Mouse (Mus musculus): ENCODE measurements around the gene Srrt.
"Not testable (repeated sequence)": the region's sequence is repeated elsewhere in the genome, so short reads cannot be mapped to it uniquely, and the experiment has no call there.

Srrt gene

GRCm38 (mm10) chr5:137299240-137299639 lies 8.2 kb downstream of the Srrt start:
- no peak for DNase-seq (ENCODE audit: low read depth, low spot score)

DNA sequence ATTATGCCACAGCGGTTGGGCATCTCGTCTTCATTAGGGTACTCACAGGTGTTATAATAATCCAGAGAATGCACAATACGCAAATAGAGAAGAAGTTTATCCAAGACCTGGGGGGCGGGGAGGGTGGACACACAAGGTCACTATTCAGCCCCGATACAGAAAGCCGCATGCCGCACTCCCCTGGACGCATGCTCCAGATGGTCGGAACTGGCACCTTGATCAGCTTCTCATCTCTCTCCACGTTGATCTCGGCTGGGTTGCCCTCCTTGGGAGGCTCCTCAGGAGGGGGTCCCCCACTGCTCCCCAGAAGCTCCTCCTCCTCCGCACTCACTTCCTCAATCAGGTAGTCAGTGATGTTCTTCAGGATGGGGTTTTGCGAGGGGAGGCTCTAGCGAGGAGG lies 10.3 kb downstream of the Srrt start:
- no peak for DNase-seq (ENCODE audit: low read depth, low spot score)

DNA sequence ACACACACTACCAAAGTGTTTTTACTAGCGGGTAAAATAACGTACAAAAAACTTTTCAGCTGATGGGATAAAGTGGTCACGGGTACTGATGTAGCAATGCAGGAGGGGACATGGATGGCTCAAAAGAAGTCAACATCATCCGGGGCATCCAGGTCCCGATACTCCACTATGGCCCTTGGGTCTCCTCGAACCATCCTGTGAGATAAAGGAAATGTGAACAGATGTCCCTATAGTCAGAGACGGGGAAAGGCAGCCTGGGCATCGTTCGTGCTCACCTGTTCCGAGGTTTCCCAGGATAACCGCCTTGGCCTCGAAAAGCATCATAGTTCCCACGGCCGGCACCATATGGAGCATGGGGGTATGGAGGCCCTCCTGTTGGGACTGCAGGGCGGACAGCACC lies 11.8 kb downstream of the Srrt start:
- DNase-seq (ENCODE audit: low read depth, low spot score): no peak

DNA sequence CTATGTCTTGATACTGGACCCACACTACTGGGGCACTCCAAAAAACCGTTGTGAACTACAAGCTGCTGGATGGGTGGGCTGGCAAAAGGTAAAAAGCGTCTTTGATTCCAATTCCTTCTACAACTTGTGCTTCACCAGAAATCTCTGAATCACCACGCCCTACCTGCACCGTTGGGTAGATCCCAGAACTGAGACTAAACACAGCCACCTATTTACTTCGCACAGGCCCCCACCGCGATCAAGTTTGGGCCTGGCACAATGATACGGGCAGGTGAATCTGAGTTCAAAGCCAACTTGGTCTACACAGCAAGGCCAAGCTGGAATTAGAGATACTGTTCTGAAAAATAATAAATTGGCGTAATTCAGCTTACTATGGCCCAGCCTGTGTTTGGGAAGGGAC lies 12.2 kb downstream of the Srrt start:
- DNase-seq (ENCODE audit: low read depth, low spot score): no peak

DNA sequence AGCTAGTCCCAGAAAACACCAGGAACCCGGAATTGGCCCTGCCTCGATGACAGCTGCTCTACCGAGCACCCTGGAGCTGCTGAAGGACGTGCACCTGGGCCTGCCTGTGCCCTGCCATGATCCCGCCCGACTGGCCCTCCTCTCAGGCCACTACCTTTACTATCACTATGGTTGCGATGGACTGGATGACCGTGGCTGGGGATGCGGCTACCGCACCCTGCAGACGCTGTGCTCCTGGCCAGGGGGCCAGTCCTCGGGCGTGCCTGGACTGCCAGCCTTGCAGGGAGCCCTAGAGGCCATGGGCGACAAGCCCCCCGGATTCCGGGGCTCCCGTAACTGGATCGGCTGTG lies 12.8 kb downstream of the Srrt start:
- no peak for DNase-seq (ENCODE audit: low read depth, low spot score)

DNA sequence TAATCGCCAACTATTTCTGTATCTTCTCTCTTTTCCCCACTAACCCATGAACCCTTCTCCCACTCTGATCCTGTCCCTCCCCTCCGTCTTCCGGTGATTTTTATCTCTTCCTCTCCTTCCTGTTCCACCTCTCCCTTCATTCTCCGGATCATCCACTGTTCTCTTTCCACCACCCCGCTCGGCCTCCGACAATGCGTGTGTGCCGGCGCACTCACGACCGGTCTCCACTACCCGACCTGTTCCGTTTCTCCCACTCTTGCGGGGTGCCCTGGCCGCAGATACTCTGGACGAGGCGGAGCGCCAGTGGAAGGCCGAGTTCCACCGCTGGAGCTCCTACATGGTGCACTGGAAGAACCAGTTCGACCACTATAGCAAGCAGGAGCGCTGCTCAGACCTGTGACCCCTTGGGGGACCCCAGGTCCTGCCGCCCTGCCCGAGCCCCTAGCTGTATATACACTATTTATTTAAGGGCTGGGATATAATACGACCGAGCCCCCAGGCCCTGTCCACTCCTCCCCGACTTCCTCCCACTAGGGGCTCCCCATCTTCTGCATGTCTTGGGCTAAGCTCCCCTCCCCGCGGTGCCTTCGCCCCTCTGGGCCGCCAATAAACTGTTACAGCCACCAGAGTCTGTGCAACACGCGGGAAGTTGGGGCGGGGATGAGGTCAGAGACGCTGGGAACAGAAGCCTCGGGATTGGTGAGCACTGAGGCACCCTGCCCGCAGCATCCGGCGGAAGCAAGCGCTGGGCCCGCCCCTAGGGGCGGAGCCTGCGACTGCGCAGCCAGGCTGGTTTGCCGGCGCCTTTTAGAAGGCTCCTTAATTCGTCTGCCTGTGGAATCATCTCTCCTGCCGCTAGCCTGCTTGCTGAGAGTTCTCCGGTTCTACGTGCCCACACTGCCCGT lies 13.4 kb downstream of the Srrt start, which contains the start of gene Ufsp1:
Gene Ufsp1, plus strand, starts transcription at position 791 of the 905 bp plus-strand sequence.
- peak; percentile 91 for DNase-seq (ENCODE audit: low read depth, low spot score)

DNA sequence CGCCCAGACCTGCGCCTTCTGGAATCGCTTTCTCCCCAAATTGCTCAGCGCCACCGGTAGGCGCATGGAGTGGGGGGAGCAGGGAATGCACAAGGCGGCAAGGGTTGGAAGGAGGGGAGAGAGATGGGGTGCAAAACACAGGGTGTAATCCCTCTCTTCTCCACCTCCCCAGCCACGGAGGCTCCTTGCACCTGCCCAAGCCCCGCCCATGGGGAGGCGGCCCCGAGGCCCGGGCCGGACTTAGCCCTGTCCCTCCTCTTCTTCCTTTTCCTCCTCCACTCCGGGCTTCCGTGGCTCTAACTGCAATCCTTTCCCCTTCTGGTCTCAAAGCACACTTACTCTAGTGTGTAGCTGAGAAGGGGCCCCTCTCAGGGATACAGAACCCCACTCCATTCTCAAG lies 14.2 kb downstream of the Srrt start:
- DNase-seq (ENCODE audit: low read depth, low spot score): no peak

GRCm38 (mm10) chr5:137291381-137291926 lies 16.0 kb downstream of the Srrt start:
- no peak for DNase-seq (ENCODE audit: low read depth, low spot score)

DNA sequence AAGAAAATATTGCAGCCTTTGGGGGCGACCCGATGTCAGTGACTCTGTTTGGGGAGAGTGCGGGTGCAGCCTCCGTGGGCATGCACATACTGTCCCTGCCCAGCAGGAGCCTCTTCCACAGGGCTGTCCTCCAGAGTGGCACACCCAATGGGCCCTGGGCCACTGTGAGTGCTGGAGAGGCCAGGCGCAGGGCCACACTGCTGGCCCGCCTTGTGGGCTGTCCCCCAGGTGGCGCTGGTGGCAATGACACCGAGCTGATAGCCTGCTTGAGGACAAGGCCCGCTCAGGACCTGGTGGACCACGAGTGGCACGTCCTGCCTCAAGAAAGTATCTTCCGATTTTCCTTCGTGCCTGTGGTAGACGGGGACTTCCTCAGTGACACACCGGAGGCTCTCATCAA lies 16.8 kb downstream of the Srrt start:
- DNase-seq (ENCODE audit: low read depth, low spot score): no peak

GRCm38 (mm10) chr5:137289591-137290365 lies 17.7 kb downstream of the Srrt start:
- no peak for DNase-seq (ENCODE audit: low read depth, low spot score)

DNA sequence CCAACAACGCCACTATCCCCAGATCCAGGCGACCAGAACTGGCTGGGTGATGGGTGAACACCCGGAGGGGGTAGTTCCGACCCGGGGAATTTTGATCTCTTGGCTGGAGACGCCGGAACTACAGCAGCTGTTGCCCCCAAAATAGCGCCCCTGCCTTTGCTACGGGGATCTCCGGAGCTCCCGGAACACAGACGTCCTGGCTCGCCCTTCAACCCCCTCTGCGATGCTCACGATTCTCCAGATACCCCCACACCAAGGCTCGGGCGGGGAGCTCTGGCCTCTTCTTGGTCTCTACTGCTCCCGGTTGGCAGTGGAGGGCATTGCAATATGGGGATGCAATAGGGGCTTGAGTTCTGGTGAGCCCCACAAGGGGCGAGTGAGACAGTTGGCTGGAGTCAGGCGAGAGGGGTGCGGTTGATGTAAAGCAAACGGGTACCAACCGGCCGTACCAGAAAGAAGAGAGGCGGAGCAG lies 18.4 kb downstream of the Srrt start:
- DNase-seq (ENCODE audit: low read depth, low spot score): no peak

DNA sequence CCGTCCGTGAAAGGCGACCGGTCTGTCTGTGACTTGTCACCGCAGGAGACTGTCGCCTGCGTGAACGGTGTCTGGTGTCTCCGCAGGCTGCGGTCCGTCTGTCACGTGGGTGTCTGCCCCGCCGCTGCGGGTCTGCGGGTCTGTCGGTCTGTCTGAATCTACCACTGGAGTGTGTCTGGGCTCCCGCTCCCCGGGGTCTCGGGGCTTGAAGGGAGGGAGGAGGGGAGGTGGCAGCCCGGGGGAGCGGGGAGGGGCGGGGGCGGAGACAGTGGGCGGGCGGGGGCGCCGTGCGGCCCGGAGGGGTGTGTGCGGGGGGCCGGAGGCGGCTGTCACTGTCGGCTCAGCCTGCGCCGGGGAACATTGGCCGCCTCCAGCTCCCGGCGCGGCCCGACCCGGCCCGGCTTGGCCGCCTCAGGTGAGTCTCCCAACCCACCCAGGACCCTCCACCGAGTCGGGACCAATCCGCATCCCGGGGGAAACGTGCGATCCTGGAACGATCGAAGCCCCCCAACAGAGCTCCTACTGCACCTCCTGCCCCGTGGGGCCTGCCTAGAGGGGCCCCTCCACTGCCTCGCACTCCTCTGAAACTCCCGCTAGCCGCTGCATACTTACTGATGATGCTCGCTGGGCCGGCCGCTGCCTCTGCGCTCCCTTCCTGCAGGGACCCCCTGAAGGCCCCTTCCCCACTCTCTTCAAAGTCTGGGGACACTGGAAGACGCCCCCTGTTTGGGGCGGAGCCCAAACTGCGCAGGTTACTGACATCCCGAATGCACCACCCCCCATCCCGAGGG lies 19.3 kb downstream of the Srrt start:
- DNase-seq (ENCODE audit: low read depth, low spot score): no peak

- no peak for DNase-seq (ENCODE audit: low read depth, low spot score)
Measured at GRCm38 (mm10) chr5:137287032-137287952, 20.2 kb downstream of the Srrt start, which contains the start of gene Ache. Ache (plus strand) TSS chr5:137287519.

DNA sequence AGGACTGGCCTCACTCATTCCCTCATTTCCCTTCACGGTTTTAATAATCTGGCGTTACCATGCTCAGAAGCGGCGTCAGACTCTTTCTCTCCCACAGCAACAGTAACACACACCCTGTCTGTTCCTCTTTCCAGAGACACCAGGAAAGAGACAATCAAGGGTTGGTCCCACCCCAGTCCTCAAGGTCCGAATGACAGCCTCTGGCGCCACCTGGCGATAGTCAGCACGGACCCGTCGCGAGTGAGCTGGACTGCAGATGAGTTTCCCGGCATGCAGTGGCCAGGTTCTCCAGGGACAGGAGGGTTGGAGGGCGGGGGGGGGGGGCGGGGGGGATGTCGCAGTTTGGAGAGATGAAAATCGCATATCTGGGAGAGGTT lies 20.8 kb downstream of the Srrt start:
- peak; percentile 83 for DNase-seq (ENCODE audit: low read depth, low spot score)

- no peak for DNase-seq (ENCODE audit: low read depth, low spot score)
Measured at GRCm38 (mm10) chr5:137285986-137286385, 21.5 kb downstream of the Srrt start.

GRCm38 (mm10) chr5:137285045-137285444 lies 22.4 kb downstream of the Srrt start:
- DNase-seq (ENCODE audit: low read depth, low spot score): no peak

GRCm38 (mm10) chr5:137284411-137284810 lies 23.1 kb downstream of the Srrt start:
- not testable (repeated sequence) for DNase-seq (ENCODE audit: low read depth, low spot score)

DNA sequence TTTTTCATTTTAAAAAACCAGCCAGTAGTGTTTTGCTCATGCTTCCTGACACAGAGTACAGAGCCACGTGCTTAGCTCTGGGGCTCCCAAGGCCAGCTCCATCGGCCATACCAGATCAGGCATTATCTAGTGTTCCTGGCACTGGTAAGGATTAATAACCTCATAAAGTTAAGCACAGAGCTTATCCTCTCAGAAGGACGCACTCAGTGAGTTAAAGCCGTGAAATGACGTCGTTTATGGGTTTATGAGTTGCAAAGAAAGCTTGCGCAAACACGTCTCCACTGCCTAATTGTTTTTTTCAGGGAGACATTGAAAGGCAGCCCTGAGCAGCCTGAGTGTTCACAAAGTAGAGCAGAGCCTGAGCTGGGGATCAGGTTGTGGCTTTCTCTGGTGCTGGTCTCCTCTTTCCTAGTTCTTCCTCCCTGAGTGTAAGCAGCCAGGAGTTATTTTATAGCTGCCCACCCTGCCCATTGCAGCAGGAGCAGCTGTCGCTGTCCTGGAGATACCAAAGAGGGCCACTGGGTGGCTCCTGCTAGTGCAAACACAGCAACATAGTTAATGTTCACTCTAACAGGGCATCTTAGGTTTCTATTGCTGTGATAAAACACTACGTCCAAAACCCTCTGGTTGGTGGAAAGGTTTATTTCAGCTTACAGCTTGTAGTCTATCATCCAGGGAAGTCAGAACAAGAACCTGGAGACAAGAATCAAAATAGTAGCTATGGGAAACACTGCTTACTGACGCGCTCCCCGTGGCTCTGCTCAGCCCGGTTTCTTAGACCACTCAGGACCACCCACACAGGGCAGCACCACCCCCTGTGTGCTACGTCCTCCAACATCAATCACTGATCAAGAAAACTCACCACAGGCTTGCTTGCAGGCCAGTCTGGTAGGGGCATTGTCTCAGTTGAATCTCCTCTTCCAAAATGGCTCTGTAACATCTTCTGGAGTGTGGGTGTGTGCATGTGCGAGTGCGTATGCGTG lies 29.8 kb downstream of the Srrt start:
- no peak for DNase-seq (ENCODE audit: low read depth, low spot score)

Measured in retina, postnatal 7 days (tissue).